Mouse (Mus musculus) spleen, adult 2 months (tissue): ENCODE results near the gene Ugt1a8.

Source experiments
- CTCF ChIP-seq: fragments of 200-500 bp; IDR thresholded peaks from 2 replicates; pipeline ENCODE4 v1.5.1; 2011; ENCODE audit warnings: mild to moderate bottlenecking, inconsistent platforms; ENCODE audit not compliant: insufficient read depth, insufficient read length, insufficient replicate concordance; ENCODE audit errors: extremely low read depth
- POLR2A ChIP-seq: fragments of 200-500 bp; IDR thresholded peaks from 2 replicates; pipeline ENCODE4 v1.6.1; 2011; ENCODE audit warnings: low read depth, low read length, inconsistent platforms

DNA sequence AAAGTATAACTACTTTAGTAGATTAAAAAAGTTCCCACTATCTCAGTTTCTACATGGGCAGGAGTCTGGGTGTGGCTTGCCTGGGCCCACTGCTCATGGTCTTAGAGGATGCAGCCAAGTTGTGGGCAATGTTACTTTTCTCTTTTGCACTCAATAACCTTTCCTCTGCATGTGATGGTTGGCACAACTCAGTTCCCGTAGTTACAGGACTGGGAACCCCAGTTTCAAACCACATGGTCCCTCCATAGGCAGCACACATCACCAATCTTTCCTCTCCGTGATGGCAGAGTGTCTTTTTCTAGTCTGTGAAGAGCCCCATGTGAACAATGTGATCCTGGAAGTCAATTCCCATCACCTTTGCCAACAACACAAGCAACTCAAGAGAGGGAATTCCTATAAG is 139.9 kb downstream of the Ugt1a8 start:
- TF ChIP-seq CTCF (no peak), POLR2A (no peak)
